Mouse (Mus musculus): ENCODE data around the gene Igflr1.

GRCm38 (mm10) chr7:30587842-30588667 lies 22.8 kb downstream of the Igflr1 start:
- TF ChIP-seq CTCF (IDR thresholded peaks at IDR 0.05; ENCODE audit: low read depth) (no peak), EP300 (optimal IDR thresholded peaks at IDR 0.05) (no peak)

All from stomach, postnatal 0 days (tissue).